Mouse (Mus musculus): Measurements from ENCODE around the gene Btnl2. TPM values are rescaled to one million over a fixed set of nuclear protein-coding genes. Genes with fewer than 3 reads are reported as not detected.

Gene Btnl2
- total RNA-seq, 2 experiments from 2014 or later, result not detected

GRCm38 (mm10) chr17:34345486-34345885 lies 9.1 kb upstream of the Btnl2 start:
- no peak for ATAC-seq (replicated peaks; ENCODE audit: low FRiP score, low TSS enrichment, poor library complexity, severe bottlenecking)

- ATAC-seq (replicated peaks; ENCODE audit: low FRiP score, low TSS enrichment, poor library complexity, severe bottlenecking), result no peak
These were observed 8.6 kb upstream of the Btnl2 start for GRCm38 (mm10) chr17:34346041-34346440.

- no peak for ATAC-seq (replicated peaks; ENCODE audit: low FRiP score, low TSS enrichment, poor library complexity, severe bottlenecking)
These were observed 6.9 kb upstream of the Btnl2 start for GRCm38 (mm10) chr17:34347606-34348308.

GRCm38 (mm10) chr17:34349429-34349828 lies 5.2 kb upstream of the Btnl2 start:
- peak; percentile 55; the same call in 1 of the 2 replicates for ATAC-seq (replicated peaks; ENCODE audit: low FRiP score, low TSS enrichment, poor library complexity, severe bottlenecking)

- ATAC-seq (replicated peaks; ENCODE audit: low FRiP score, low TSS enrichment, poor library complexity, severe bottlenecking), result no peak
These were observed 318 bp downstream of the Btnl2 start for GRCm38 (mm10) chr17:34354940-34355339.

GRCm38 (mm10) chr17:34362954-34363546 lies 8.4 kb downstream of the Btnl2 start:
- no peak for ATAC-seq (replicated peaks; ENCODE audit: low FRiP score, low TSS enrichment, poor library complexity, severe bottlenecking)

GRCm38 (mm10) chr17:34363676-34364310 lies 9.2 kb downstream of the Btnl2 start:
- no peak for ATAC-seq (replicated peaks; ENCODE audit: low FRiP score, low TSS enrichment, poor library complexity, severe bottlenecking)

GRCm38 (mm10) chr17:34365031-34365430 lies 10.4 kb downstream of the Btnl2 start:
- ATAC-seq (replicated peaks; ENCODE audit: low FRiP score, low TSS enrichment, poor library complexity, severe bottlenecking), result no peak

- no peak for ATAC-seq (replicated peaks; ENCODE audit: low FRiP score, low TSS enrichment, poor library complexity, severe bottlenecking)
These were observed 15.9 kb downstream of the Btnl2 start for GRCm38 (mm10) chr17:34370563-34370962.

GRCm38 (mm10) chr17:34373055-34373709 lies 18.6 kb downstream of the Btnl2 start:
- no peak for ATAC-seq (replicated peaks; ENCODE audit: low FRiP score, low TSS enrichment, poor library complexity, severe bottlenecking)

GRCm38 (mm10) chr17:34376847-34377246 lies 22.2 kb downstream of the Btnl2 start, which contains the start of gene Btnl1:
TSS of gene Btnl1 (plus strand) at chr17:34377132.
- ATAC-seq (replicated peaks; ENCODE audit: low FRiP score, low TSS enrichment, poor library complexity, severe bottlenecking), result no peak

GRCm38 (mm10) chr17:34377450-34378209 lies 23.0 kb downstream of the Btnl2 start:
- no peak for ATAC-seq (replicated peaks; ENCODE audit: low FRiP score, low TSS enrichment, poor library complexity, severe bottlenecking)

- ATAC-seq (replicated peaks; ENCODE audit: low FRiP score, low TSS enrichment, poor library complexity, severe bottlenecking), result no peak
These were observed 24.1 kb downstream of the Btnl2 start for GRCm38 (mm10) chr17:34378716-34379115.

GRCm38 (mm10) chr17:34379451-34379850 lies 24.8 kb downstream of the Btnl2 start:
- no peak for ATAC-seq (replicated peaks; ENCODE audit: low FRiP score, low TSS enrichment, poor library complexity, severe bottlenecking)

- no peak for ATAC-seq (replicated peaks; ENCODE audit: low FRiP score, low TSS enrichment, poor library complexity, severe bottlenecking)
These were observed 27.3 kb downstream of the Btnl2 start for GRCm38 (mm10) chr17:34381876-34382275.

- no peak for ATAC-seq (replicated peaks; ENCODE audit: low FRiP score, low TSS enrichment, poor library complexity, severe bottlenecking)
These were observed 28.6 kb downstream of the Btnl2 start for GRCm38 (mm10) chr17:34383212-34383611.

- ATAC-seq (replicated peaks; ENCODE audit: low FRiP score, low TSS enrichment, poor library complexity, severe bottlenecking), result no peak
These were observed 30.1 kb downstream of the Btnl2 start for GRCm38 (mm10) chr17:34384699-34385098.

- no peak for ATAC-seq (replicated peaks; ENCODE audit: low FRiP score, low TSS enrichment, poor library complexity, severe bottlenecking)
These were observed 32.0 kb downstream of the Btnl2 start for GRCm38 (mm10) chr17:34386656-34387055.

GRCm38 (mm10) chr17:34388513-34388912 lies 33.9 kb downstream of the Btnl2 start:
- peak; percentile 82 for ATAC-seq (replicated peaks; ENCODE audit: low FRiP score, low TSS enrichment, poor library complexity, severe bottlenecking)

Measured in megakaryocyte-erythroid progenitor cell, adult 5-6 weeks (primary cell).